Mouse (Mus musculus) heart, adult 10 weeks (tissue): ENCODE data around the gene Fgfrl1. TPM values are rescaled to one million over a fixed set of nuclear protein-coding genes. Genes with fewer than 3 reads are reported as not detected.

Source experiments
- polyA plus RNA-seq: library from polyadenylated mRNA; stranded (reverse); fragments of 350-450 nt; fragmentation: Illumina TruSeq; extraction: RNeasy Lipid Tissue Mini Kit (QIAGEN cat#74804); gene quantifications from one replicate; pipeline ENCODE4 v1.2.3, GENCODE M21; 2014; ENCODE audit warnings: low read depth, low replicate concordance

The Fgfrl1 gene
- 18.0 TPM for polyA plus RNA-seq

GRCm38 (mm10) chr5:108692271-108692670 is at the start of gene Fgfrl1:
Gene Fgfrl1, plus strand, starts transcription at chr5:108692382.

GRCm38 (mm10) chr5:108659698-108660631 is 32.2 kb upstream of the Fgfrl1 start, which contains the start of gene Idua:
Gene Idua, plus strand, starts transcription at chr5:108660331.

GRCm38 (mm10) chr5:108668977-108669936 is 22.9 kb upstream of the Fgfrl1 start, which contains the start of gene Dgkq:
Gene Dgkq, minus strand, starts transcription at chr5:108669672.

GRCm38 (mm10) chr5:108675251-108675816 is 16.8 kb upstream of the Fgfrl1 start, which contains the start of gene Slc26a1:
Gene Slc26a1, minus strand, starts transcription at chr5:108675569.

Other genes with a start within 250 kb of the Fgfrl1 start
- gene Mfsd7a, start 243.5 kb upstream of the Fgfrl1 start, polyA plus RNA-seq: 2.4 TPM
- gene Pcgf3, start 231.2 kb upstream of the Fgfrl1 start, polyA plus RNA-seq: 11.9 TPM
- 0.60 TPM for gene Cplx1, start 142.4 kb upstream of the Fgfrl1 start, polyA plus RNA-seq
- gene Gak, start 62.6 kb upstream of the Fgfrl1 start, polyA plus RNA-seq: 22.1 TPM
- gene Tmem175, start 62.6 kb upstream of the Fgfrl1 start, polyA plus RNA-seq: 12.9 TPM
- gene Idua, start 32.1 kb upstream of the Fgfrl1 start, polyA plus RNA-seq: 29.6 TPM
- gene Dgkq, start 22.7 kb upstream of the Fgfrl1 start, polyA plus RNA-seq: 11.9 TPM
- gene Slc26a1, start 16.8 kb upstream of the Fgfrl1 start, polyA plus RNA-seq: not detected
- gene Rnf212, start 82.6 kb downstream of the Fgfrl1 start, polyA plus RNA-seq: not detected
- not detected for gene Tmed11, start 103.0 kb downstream of the Fgfrl1 start, polyA plus RNA-seq
- gene Vmn2r8, start 116.5 kb downstream of the Fgfrl1 start, polyA plus RNA-seq: not detected
- not detected for gene Vmn2r9, start 160.2 kb downstream of the Fgfrl1 start, polyA plus RNA-seq